Mouse (Mus musculus): ENCODE measurements at regions not wholly inside any gene's neighbourhood (a gene's known extent, or its start where the extent isn't known, plus 50 kb on each side); places are given as distances from the start of the nearest gene placed in this dataset.

- DNase-seq (ENCODE audit: low read depth in 1 of 2, low spot score in 2 of 2) = no peak
- H3K4me1 ChIP-seq (ENCODE audit: control insufficient read depth, insufficient read depth, insufficient read length) = no peaks in the 10 kb centered on the region
- no peaks in the 10 kb centered on the region for H3K27me3 ChIP-seq (ENCODE audit: control insufficient read depth, insufficient read depth, low read length)
- no peak overlapping the region for H3K27ac ChIP-seq (ENCODE audit: insufficient read depth, low read length)
- no peaks in the 10 kb centered on the region for H3K36me3 ChIP-seq (ENCODE audit: control insufficient read depth, insufficient read depth, low read length)
- no peak overlapping the region for H3K4me3 ChIP-seq (ENCODE audit: extremely low read depth, insufficient read depth, insufficient read length)
- 82% methylated on average over 5 of the region's 5 CpGs for WGBS
- TF ChIP-seq CTCF (IDR thresholded peaks at IDR 0.05; ENCODE audit: extremely low read depth, insufficient read depth, insufficient read length, insufficient replicate concordance) (no peak), POLR2A (IDR thresholded peaks at IDR 0.05; ENCODE audit: low read depth, low read length) (no peak)
Measured at GRCm38 (mm10) chr8:8487706-8488105, 173.3 kb downstream of the Efnb2 start.

GRCm38 (mm10) chr8:8486866-8487265 lies 174.2 kb downstream of the Efnb2 start:
- WGBS = 85% methylated on average over 3 of the region's 3 CpGs
- H3K36me3 ChIP-seq (ENCODE audit: control insufficient read depth, insufficient read depth, low read length) = no peaks in the 10 kb centered on the region

GRCm38 (mm10) chr8:8485252-8485651 lies 175.8 kb downstream of the Efnb2 start:
- no peak overlapping the region for H3K4me3 ChIP-seq (ENCODE audit: extremely low read depth, insufficient read depth, insufficient read length)
- no peaks in the 10 kb centered on the region for H3K27me3 ChIP-seq (ENCODE audit: control insufficient read depth, insufficient read depth, low read length)
- TF ChIP-seq CTCF (IDR thresholded peaks at IDR 0.05; ENCODE audit: extremely low read depth, insufficient read depth, insufficient read length, insufficient replicate concordance) = no peak
- no peak for TF ChIP-seq POLR2A (IDR thresholded peaks at IDR 0.05; ENCODE audit: low read depth, low read length)
- WGBS = 91% methylated on average over 3 of the region's 3 CpGs
- H3K4me1 ChIP-seq (ENCODE audit: control insufficient read depth, insufficient read depth, insufficient read length) = no peaks in the 10 kb centered on the region
- DNase-seq (ENCODE audit: low read depth in 1 of 2, low spot score in 2 of 2) = no peak
- H3K36me3 ChIP-seq (ENCODE audit: control insufficient read depth, insufficient read depth, low read length) = no peaks in the 10 kb centered on the region
- H3K27ac ChIP-seq (ENCODE audit: insufficient read depth, low read length) = no peak overlapping the region

More at GRCm38 (mm10) chr8:8486866-8487265, 174.2 kb downstream of the Efnb2 start:
- no peak for DNase-seq (ENCODE audit: low read depth in 1 of 2, low spot score in 2 of 2)
- Histone ChIP-seq H3K27ac (ENCODE audit: insufficient read depth, low read length) (no peak overlapping the region), H3K27me3 (ENCODE audit: control insufficient read depth, insufficient read depth, low read length) (no peaks in the 10 kb centered on the region), H3K4me1 (ENCODE audit: control insufficient read depth, insufficient read depth, insufficient read length) (no peaks in the 10 kb centered on the region), H3K4me3 (ENCODE audit: extremely low read depth, insufficient read depth, insufficient read length) (no peak overlapping the region)
- TF ChIP-seq CTCF (IDR thresholded peaks at IDR 0.05; ENCODE audit: extremely low read depth, insufficient read depth, insufficient read length, insufficient replicate concordance) (no peak), POLR2A (IDR thresholded peaks at IDR 0.05; ENCODE audit: low read depth, low read length) (no peak)

- no peaks in the 10 kb centered on the region for H3K36me3 ChIP-seq (ENCODE audit: control insufficient read depth, insufficient read depth, low read length)
- no peaks in the 10 kb centered on the region for H3K27me3 ChIP-seq (ENCODE audit: control insufficient read depth, insufficient read depth, low read length)
- DNase-seq (ENCODE audit: low read depth in 1 of 2, low spot score in 2 of 2) = no peak
- no peaks in the 10 kb centered on the region for H3K4me1 ChIP-seq (ENCODE audit: control insufficient read depth, insufficient read depth, insufficient read length)
- no peak overlapping the region for H3K4me3 ChIP-seq (ENCODE audit: extremely low read depth, insufficient read depth, insufficient read length)
- 85% methylated on average over 8 of the region's 8 CpGs for whole genome bisulfite sequencing
- TF ChIP-seq POLR2A (IDR thresholded peaks at IDR 0.05; ENCODE audit: low read depth, low read length) = no peak
- no peak for TF ChIP-seq CTCF (IDR thresholded peaks at IDR 0.05; ENCODE audit: extremely low read depth, insufficient read depth, insufficient read length, insufficient replicate concordance)
- H3K27ac ChIP-seq (ENCODE audit: insufficient read depth, low read length) = no peak overlapping the region
Measured at GRCm38 (mm10) chr8:8484546-8484945, 176.5 kb downstream of the Efnb2 start.

GRCm38 (mm10) chr8:8482707-8483480 lies 178.1 kb downstream of the Efnb2 start:
- 87% methylated on average over 10 of the region's 10 CpGs for WGBS
- Histone ChIP-seq H3K4me1 (ENCODE audit: control insufficient read depth, insufficient read depth, insufficient read length) (no peaks in the 10 kb centered on the region), H3K27me3 (ENCODE audit: control insufficient read depth, insufficient read depth, low read length) (no peaks in the 10 kb centered on the region), H3K4me3 (ENCODE audit: extremely low read depth, insufficient read depth, insufficient read length) (no peak overlapping the region), H3K36me3 (ENCODE audit: control insufficient read depth, insufficient read depth, low read length) (no peaks in the 10 kb centered on the region), H3K27ac (ENCODE audit: insufficient read depth, low read length) (no peak overlapping the region)
- TF ChIP-seq POLR2A (IDR thresholded peaks at IDR 0.05; ENCODE audit: low read depth, low read length) (no peak), CTCF (IDR thresholded peaks at IDR 0.05; ENCODE audit: extremely low read depth, insufficient read depth, insufficient read length, insufficient replicate concordance) (no peak)
- no peak for DNase-seq (ENCODE audit: low read depth in 1 of 2, low spot score in 2 of 2)

GRCm38 (mm10) chr8:8477456-8477855 lies 183.6 kb downstream of the Efnb2 start:
- 85% methylated on average over 5 of the region's 5 CpGs for WGBS
- no peak for DNase-seq (ENCODE audit: low read depth in 1 of 2, low spot score in 2 of 2)
- H3K27ac ChIP-seq (ENCODE audit: insufficient read depth, low read length) = no peak overlapping the region
- no peak overlapping the region for H3K4me3 ChIP-seq (ENCODE audit: extremely low read depth, insufficient read depth, insufficient read length)
- H3K4me1 ChIP-seq (ENCODE audit: control insufficient read depth, insufficient read depth, insufficient read length) = no peaks in the 10 kb centered on the region
- no peaks in the 10 kb centered on the region for H3K27me3 ChIP-seq (ENCODE audit: control insufficient read depth, insufficient read depth, low read length)
- no peaks in the 10 kb centered on the region for H3K36me3 ChIP-seq (ENCODE audit: control insufficient read depth, insufficient read depth, low read length)
- TF ChIP-seq CTCF (IDR thresholded peaks at IDR 0.05; ENCODE audit: extremely low read depth, insufficient read depth, insufficient read length, insufficient replicate concordance) = no peak
- TF ChIP-seq POLR2A (IDR thresholded peaks at IDR 0.05; ENCODE audit: low read depth, low read length) = no peak

GRCm38 (mm10) chr8:8468552-8468951 lies 192.5 kb downstream of the Efnb2 start:
- DNase-seq (ENCODE audit: low read depth in 1 of 2, low spot score in 2 of 2) = no peak
- 55% methylated on average over 3 of the region's 3 CpGs for WGBS
- no peak overlapping the region for H3K4me3 ChIP-seq (ENCODE audit: extremely low read depth, insufficient read depth, insufficient read length)
- no peaks in the 10 kb centered on the region for H3K36me3 ChIP-seq (ENCODE audit: control insufficient read depth, insufficient read depth, low read length)
- no peaks in the 10 kb centered on the region for H3K27me3 ChIP-seq (ENCODE audit: control insufficient read depth, insufficient read depth, low read length)
- no peak overlapping the region for H3K27ac ChIP-seq (ENCODE audit: insufficient read depth, low read length)
- no peaks in the 10 kb centered on the region for H3K4me1 ChIP-seq (ENCODE audit: control insufficient read depth, insufficient read depth, insufficient read length)
- no peak for TF ChIP-seq CTCF (IDR thresholded peaks at IDR 0.05; ENCODE audit: extremely low read depth, insufficient read depth, insufficient read length, insufficient replicate concordance)
- TF ChIP-seq POLR2A (IDR thresholded peaks at IDR 0.05; ENCODE audit: low read depth, low read length) = no peak
